ENCODE assay signal across 8 mouse cellular contexts in genomic region chr9:57643856-57644180, GRCm38 (mm10). TPM values are rescaled to one million over a fixed set of nuclear protein-coding genes. Genes with fewer than 3 reads are reported as not detected.
A peak's percentile ranks its signal among the peaks of the same experiment; 100 is the strongest.
DNase-seq lines count a peak whose midpoint lies in the region; ATAC-seq and TF ChIP-seq lines count a peak whose summit lies in the region.

No protein-coding gene starts in this region.

- TF ChIP-seq POLR2A in liver, adult 2 months (IDR thresholded peaks at IDR 0.05; ENCODE audit: extremely low read depth, insufficient read depth, low read length) = no peak

- H3K79me2 ChIP-seq in liver, adult 2 months (ENCODE audit: control insufficient read depth, insufficient read depth, low read length) = peaks cover 52% of the 10 kb centered on the region

- no peaks in the 10 kb centered on the region for H3K9me3 ChIP-seq in kidney, postnatal 0 days (replicated peaks; ENCODE audit: low read length)
- no peaks in the 10 kb centered on the region for H3K9me3 ChIP-seq in forebrain, embryonic 15.5 days

- no peak for DNase-seq in kidney, postnatal 0 days (ENCODE audit: low spot score)
- DNase-seq in kidney, adult 9 months = no peak
- DNase-seq in liver, adult 2 months (ENCODE audit: extremely low read depth, low read depth, low spot score) = no peak
- peak; percentile 61 for DNase-seq in naive thymus-derived CD4-positive, alpha-beta T cell, adult 2 months (ENCODE audit: low read depth)
- DNase-seq in cerebellum, postnatal 14 days = no peak
- no peak for DNase-seq in cerebellum, adult 18-20 months
- no peak for DNase-seq in gastrocnemius, postnatal 14 days

- H3K9ac ChIP-seq in kidney, postnatal 0 days (ENCODE audit: low read depth, low read length) = peak overlapping the region; percentile 99; the same call in 1 of the 2 replicates
- peak overlapping the region; percentile 99 for H3K9ac ChIP-seq in forebrain, embryonic 15.5 days (replicated peaks)
- peak overlapping the region; percentile 51 for H3K9ac ChIP-seq in liver, adult 2 months (ENCODE audit: low read depth, low read length)

- H3K27ac ChIP-seq in kidney, postnatal 0 days = peak overlapping the region; percentile 47; the same call in 1 of the 2 replicates
- H3K27ac ChIP-seq in forebrain, embryonic 15.5 days (replicated peaks) = no peak overlapping the region
- peak overlapping the region; percentile 54 for H3K27ac ChIP-seq in liver, adult 2 months (replicated peaks; ENCODE audit: insufficient read depth, low read depth, low read length)

- H3K27me3 ChIP-seq in kidney, postnatal 0 days (ENCODE audit: insufficient read depth, low read length) = no peaks in the 10 kb centered on the region
- H3K27me3 ChIP-seq in forebrain, embryonic 15.5 days = no peaks in the 10 kb centered on the region
- H3K27me3 ChIP-seq in liver, adult 2 months (ENCODE audit: control insufficient read depth, insufficient read depth, low read length) = no peaks in the 10 kb centered on the region

- peaks cover 39% of the 10 kb centered on the region for H3K4me1 ChIP-seq in kidney, postnatal 0 days (replicated peaks; ENCODE audit: insufficient read depth, low read length)
- peaks cover 60% of the 10 kb centered on the region for H3K4me1 ChIP-seq in forebrain, embryonic 15.5 days
- peaks cover 67% of the 10 kb centered on the region for H3K4me1 ChIP-seq in liver, adult 2 months (ENCODE audit: control insufficient read depth, insufficient read depth, low read length)

- intact Hi-C loops in gastrocnemius, postnatal 14 days (cut with DNase I; ENCODE audit: low total_unique reads) = loop anchor here (2.0 to 5.0 kb wide), 2 partner anchors 15 to 52 kb away; no protein-coding TSS in a partner anchor

- H3K4me3 ChIP-seq in kidney, postnatal 0 days (replicated peaks; ENCODE audit: low read depth, low read length) = peak overlapping the region; percentile 98
- H3K4me3 ChIP-seq in forebrain, embryonic 15.5 days = peak overlapping the region; percentile 92
- H3K4me3 ChIP-seq in liver, adult 2 months (ENCODE audit: insufficient read depth, low read depth, low read length) = peak overlapping the region; percentile 34

- peak overlapping the region; percentile 73 for H3K4me2 ChIP-seq in kidney, postnatal 0 days (ENCODE audit: low read length)
- H3K4me2 ChIP-seq in forebrain, embryonic 15.5 days (replicated peaks) = peak overlapping the region; percentile 77

- ATAC-seq in kidney, postnatal 0 days (replicated peaks; ENCODE audit: low FRiP score, low read depth) = no peak
- ATAC-seq in forebrain, embryonic 15.5 days (replicated peaks) = no peak

- TF ChIP-seq CTCF in kidney, postnatal 0 days (IDR thresholded peaks at IDR 0.05; ENCODE audit: low read depth) = no peak
- TF ChIP-seq CTCF in liver, adult 2 months (IDR thresholded peaks at IDR 0.05; ENCODE audit: low read depth, low read length) = no peak

- 13% methylated on average over 7 of the region's 7 CpGs for WGBS in kidney, postnatal 0 days
- WGBS in forebrain, embryonic 15.5 days = 69% methylated on average over 7 of the region's 7 CpGs
- 17% methylated on average over 7 of the region's 7 CpGs for WGBS in liver, adult 2 months

- H3K36me3 ChIP-seq in kidney, postnatal 0 days (ENCODE audit: insufficient read depth, low read length) = no peaks in the 10 kb centered on the region
- H3K36me3 ChIP-seq in forebrain, embryonic 15.5 days = no peaks in the 10 kb centered on the region; the same call in 1 of the 2 replicates
- no peaks in the 10 kb centered on the region for H3K36me3 ChIP-seq in liver, adult 2 months (ENCODE audit: control insufficient read depth, insufficient read depth, low read length)

RNA-seq across cellular contexts. Expression of gene Csk, which starts 9.6 kb away (rescaled TPM):
- 23.9 and 25.2 TPM in 2 replicates for polyA plus RNA-seq in kidney, postnatal 0 days (2015; fragmentation: Nextera tagmentation; extraction: Ambion mirVana)
- polyA plus RNA-seq in forebrain, embryonic 15.5 days (2015; fragmentation: Nextera tagmentation; extraction: Ambion mirVana) = 37.4 and 41.7 TPM in 2 replicates
- total RNA-seq in liver, adult 2 months (2014; rRNA removed) = 18.3 and 32.8 TPM in 2 replicates
- 31.4 and 33.9 TPM in 2 replicates for polyA plus RNA-seq in liver, adult 2 months (2012; rRNA removed)
- total RNA-seq in gastrocnemius, postnatal 14 days (2021) = 10 to 100 TPM; 14.5 to 19.3 TPM

RNA-seq across cellular contexts. Expression of gene Lman1l, which starts 23.2 kb away (rescaled TPM):
- not detected in 2 replicates for polyA plus RNA-seq in kidney, postnatal 0 days (2015; fragmentation: Nextera tagmentation; extraction: Ambion mirVana)
- not detected in 2 replicates for polyA plus RNA-seq in forebrain, embryonic 15.5 days (2015; fragmentation: Nextera tagmentation; extraction: Ambion mirVana)
- total RNA-seq in liver, adult 2 months (2014; rRNA removed) = not detected in 2 replicates
- not detected in 2 replicates for polyA plus RNA-seq in liver, adult 2 months (2012; rRNA removed)
- not detected for total RNA-seq in gastrocnemius, postnatal 14 days (2021)

RNA-seq across cellular contexts. Expression of gene Cplx3, which starts 37.7 kb away (rescaled TPM):
- polyA plus RNA-seq in kidney, postnatal 0 days (2015; fragmentation: Nextera tagmentation; extraction: Ambion mirVana) = 0.04 TPM in 1 of 2 replicates, not detected in the other
- 0.45 TPM in 1 of 2 replicates, not detected in the other for polyA plus RNA-seq in forebrain, embryonic 15.5 days (2015; fragmentation: Nextera tagmentation; extraction: Ambion mirVana)
- total RNA-seq in liver, adult 2 months (2014; rRNA removed) = not detected in 2 replicates
- polyA plus RNA-seq in liver, adult 2 months (2012; rRNA removed) = not detected in 2 replicates
- total RNA-seq in gastrocnemius, postnatal 14 days (2021) = not detected

RNA-seq across cellular contexts. Expression of gene Cyp1a2, which starts 39.7 kb away (rescaled TPM):
- not detected in 2 replicates for polyA plus RNA-seq in kidney, postnatal 0 days (2015; fragmentation: Nextera tagmentation; extraction: Ambion mirVana)
- not detected in 2 replicates for polyA plus RNA-seq in forebrain, embryonic 15.5 days (2015; fragmentation: Nextera tagmentation; extraction: Ambion mirVana)
- total RNA-seq in liver, adult 2 months (2014; rRNA removed) = 495 and 621 TPM in 2 replicates
- polyA plus RNA-seq in liver, adult 2 months (2012; rRNA removed) = 954 and 976 TPM in 2 replicates
- not detected for total RNA-seq in gastrocnemius, postnatal 14 days (2021)

RNA-seq across cellular contexts. Expression of gene Cyp1a1, which starts 43.9 kb away (rescaled TPM):
- 0.29 and 0.34 TPM in 2 replicates for polyA plus RNA-seq in kidney, postnatal 0 days (2015; fragmentation: Nextera tagmentation; extraction: Ambion mirVana)
- 0.06 and 0.20 TPM in 2 replicates for polyA plus RNA-seq in forebrain, embryonic 15.5 days (2015; fragmentation: Nextera tagmentation; extraction: Ambion mirVana)
- 0.74 and 1.0 TPM in 2 replicates for total RNA-seq in liver, adult 2 months (2014; rRNA removed)
- polyA plus RNA-seq in liver, adult 2 months (2012; rRNA removed) = 1.0 TPM in 2 replicates
- total RNA-seq in gastrocnemius, postnatal 14 days (2021) = under 1 TPM; 0.16 to 0.37 TPM

Comparison
In these comparisons a context has a peak if more than half of its experiments do, and no peak if none do; other contexts are left out.
1. H3K4me3 ChIP-seq: peak in every context shown above with its lines; median percentile 98 in kidney, postnatal 0 days; 92 in forebrain, embryonic 15.5 days; 34 in liver, adult 2 months.